Mouse (Mus musculus): ENCODE data around the gene Pknox1. TPM values are rescaled to one million over a fixed set of nuclear protein-coding genes. Genes with fewer than 3 reads are reported as not detected.

Gene Pknox1
- total RNA-seq, 2 experiments from 2014 or later = 5.8 to 11.4 TPM

- no peak for DNase-seq (ENCODE audit: low spot score)
Observed at GRCm38 (mm10) chr17:31646199-31647002, 81.9 kb downstream of the Pknox1 start.

GRCm38 (mm10) chr17:31652152-31652551 lies 87.6 kb downstream of the Pknox1 start:
- DNase-seq (ENCODE audit: low spot score) = no peak

- no peak for DNase-seq (ENCODE audit: low spot score)
Observed at GRCm38 (mm10) chr17:31653277-31653676, 88.7 kb downstream of the Pknox1 start.

GRCm38 (mm10) chr17:31655366-31655765 lies 90.8 kb downstream of the Pknox1 start:
- no peak for DNase-seq (ENCODE audit: low spot score)

GRCm38 (mm10) chr17:31656682-31657081 lies 92.1 kb downstream of the Pknox1 start:
- DNase-seq (ENCODE audit: low spot score) = no peak

Small RNAs within 50 kb of the gene (microRNA-seq; reads per million reads assigned to microRNA genes)
- gene Gm24970 = not detected

Other genes with a start within 250 kb of the Pknox1 start
- gene Pde9a, start 178.5 kb upstream of the Pknox1 start, total RNA-seq (2021) = 1 to 10 TPM in 1 of 2 experiments, under 1 TPM in 1; 1.00 to 1.6 TPM
- 1 to 10 TPM; 4.6 to 7.5 TPM for gene Wdr4, start 44.8 kb upstream of the Pknox1 start, total RNA-seq (2021)
- 100 to 1,000 TPM; 469 to 480 TPM for gene Ndufv3, start 44.6 kb upstream of the Pknox1 start, total RNA-seq (2021)
- gene Cbs, start 72.5 kb downstream of the Pknox1 start, total RNA-seq (2021) = under 1 TPM; 0.66 to 0.69 TPM
- gene U2af1, start 94.2 kb downstream of the Pknox1 start, total RNA-seq (2021) = 10 to 100 TPM; 62.1 to 62.7 TPM
- not detected for gene Cryaa, start 113.1 kb downstream of the Pknox1 start, total RNA-seq (2021)

All from gastrocnemius, adult 18-20 months (tissue).